Mouse (Mus musculus) cerebellum, adult 9-10 months (tissue): ENCODE measurements at regions not wholly inside any gene's neighbourhood (a gene's known extent, or its start where the extent isn't known, plus 50 kb on each side); places are given as distances from the start of the nearest gene placed in this dataset.

Experiments
- DNase-seq: peaks from one replicate; pipeline ENCODE4 v3.0.0; 2022

- DNase-seq, result no peak
These were observed 417.6 kb downstream of the Plk2 start for GRCm38 (mm10) chr13:110812401-110812800.

GRCm38 (mm10) chr13:110814066-110814465, 419.2 kb downstream of the Plk2 start:
- peak; percentile 43 for DNase-seq

GRCm38 (mm10) chr13:110819301-110819862, 424.5 kb downstream of the Plk2 start:
- no peak for DNase-seq

- DNase-seq, result no peak
These were observed 429.9 kb upstream of the Actbl2 start for GRCm38 (mm10) chr13:110824878-110825277.

GRCm38 (mm10) chr13:110832442-110832841, 422.4 kb upstream of the Actbl2 start:
- DNase-seq, result no peak

- DNase-seq, result no peak
These were observed 417.9 kb upstream of the Actbl2 start for GRCm38 (mm10) chr13:110836936-110837335.

GRCm38 (mm10) chr13:110841949-110842348, 412.9 kb upstream of the Actbl2 start:
- no peak for DNase-seq

GRCm38 (mm10) chr13:110845695-110846094, 409.1 kb upstream of the Actbl2 start:
- no peak for DNase-seq

GRCm38 (mm10) chr13:110852996-110853727, 401.7 kb upstream of the Actbl2 start:
- DNase-seq, result no peak

GRCm38 (mm10) chr13:110854213-110854612, 400.6 kb upstream of the Actbl2 start:
- DNase-seq, result no peak

- DNase-seq, result no peak
These were observed 388.8 kb upstream of the Actbl2 start for GRCm38 (mm10) chr13:110865902-110866512.

- DNase-seq, result no peak
These were observed 388.1 kb upstream of the Actbl2 start for GRCm38 (mm10) chr13:110866713-110867112.

GRCm38 (mm10) chr13:110871125-110871775, 383.6 kb upstream of the Actbl2 start:
- no peak for DNase-seq

GRCm38 (mm10) chr13:110871776-110872135, 383.1 kb upstream of the Actbl2 start:
- no peak for DNase-seq

- no peak for DNase-seq
These were observed 373.2 kb upstream of the Actbl2 start for GRCm38 (mm10) chr13:110881573-110881972.

GRCm38 (mm10) chr13:110882173-110882572, 372.6 kb upstream of the Actbl2 start:
- DNase-seq, result no peak

- DNase-seq, result no peak
These were observed 372.1 kb upstream of the Actbl2 start for GRCm38 (mm10) chr13:110882661-110883172.

- no peak for DNase-seq
These were observed 360.9 kb upstream of the Actbl2 start for GRCm38 (mm10) chr13:110893909-110894308.

GRCm38 (mm10) chr13:110895349-110895748, 359.5 kb upstream of the Actbl2 start:
- no peak for DNase-seq

GRCm38 (mm10) chr13:110895900-110896299, 358.9 kb upstream of the Actbl2 start:
- no peak for DNase-seq

GRCm38 (mm10) chr13:110897621-110898020, 357.2 kb upstream of the Actbl2 start:
- DNase-seq, result no peak

- DNase-seq, result no peak
These were observed 351.7 kb upstream of the Actbl2 start for GRCm38 (mm10) chr13:110902994-110903644.
